Mouse (Mus musculus) heart, adult 2 months (tissue): Measurements from ENCODE around the gene Cep170.

Experiments used
- CTCF ChIP-seq: fragments of 200-600 bp; IDR thresholded peaks from 2 replicates; pipeline ENCODE4 v1.8.1; 2022; ENCODE audit warnings: antibody characterized with exemption, mild to moderate bottlenecking, moderate library complexity
- EP300 ChIP-seq: fragments of 200-500 bp; IDR thresholded peaks from 2 replicates; pipeline ENCODE4 v1.6.1; 2011; ENCODE audit warnings: low read depth, low read length, control low read depth; ENCODE audit not compliant: insufficient read depth

GRCm38 (mm10) chr1:176832071-176832470, 18.2 kb upstream of the Cep170 start:
- TF ChIP-seq CTCF = no peak
- TF ChIP-seq EP300 = no peak
